Mouse (Mus musculus) left cerebral cortex, postnatal 25 days (tissue): ENCODE data around the gene Gm20683. TPM values are rescaled to one million over a fixed set of nuclear protein-coding genes. Genes with fewer than 3 reads are reported as not detected.

Experiments
- DNase-seq, 2 experiments: peaks; one replicate each; pipeline ENCODE4 v3.0.0; 2022; ENCODE audit warnings: low spot score in 2 of 2, mixed read lengths in 1 of 2
- intact Hi-C: fragments of 180-260 bp; cut with DNase I; formaldehyde crosslinking; loops from one replicate; pipeline ENCODE4 v1.15.1; 2025
- total RNA-seq, 2 experiments: library from RNA; stranded (reverse); gene quantifications; 2 replicates each; pipeline ENCODE4 v1.2.3; 2021

Gene Gm20683
- total RNA-seq, result 10 to 100 TPM; 23.0 to 25.2 TPM

- DNase-seq, result no peak
- intact Hi-C loops, result no loop called here
Observed at GRCm38 (mm10) chr17:25841117-25841880, at the start of gene Gm20683. Gene Gm20683 (minus strand): TSS chr17:25841763.

DNA sequence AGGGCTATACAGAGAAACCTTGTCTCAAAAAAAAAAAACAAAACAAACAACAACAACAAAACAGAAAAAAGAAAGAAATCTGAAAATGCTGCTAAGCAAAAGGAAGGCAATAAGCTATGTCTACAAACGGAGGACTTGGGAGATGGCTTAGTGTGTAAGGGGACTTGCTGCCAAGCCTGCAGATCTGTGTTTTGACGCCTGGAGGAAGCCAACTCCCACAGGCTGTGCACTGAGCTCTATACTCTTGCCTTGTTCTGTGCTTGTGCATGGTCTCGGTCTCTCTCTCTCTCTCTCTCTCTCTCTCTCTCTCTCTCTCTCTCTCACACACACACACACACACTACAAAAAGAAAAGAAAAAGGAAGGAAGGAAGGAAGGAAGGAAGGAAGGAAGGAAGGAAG, 47.3 kb upstream of the Gm20683 start:
- intact Hi-C loops, result no loop called here
- peak; percentile 23 to 77 for DNase-seq

- DNase-seq, result no peak
- intact Hi-C loops, result no loop called here
Observed at GRCm38 (mm10) chr17:25887467-25887866, 45.9 kb upstream of the Gm20683 start.

- no peak for DNase-seq
- intact Hi-C loops, result no loop called here
Observed at GRCm38 (mm10) chr17:25886806-25887205, 45.2 kb upstream of the Gm20683 start.

DNA sequence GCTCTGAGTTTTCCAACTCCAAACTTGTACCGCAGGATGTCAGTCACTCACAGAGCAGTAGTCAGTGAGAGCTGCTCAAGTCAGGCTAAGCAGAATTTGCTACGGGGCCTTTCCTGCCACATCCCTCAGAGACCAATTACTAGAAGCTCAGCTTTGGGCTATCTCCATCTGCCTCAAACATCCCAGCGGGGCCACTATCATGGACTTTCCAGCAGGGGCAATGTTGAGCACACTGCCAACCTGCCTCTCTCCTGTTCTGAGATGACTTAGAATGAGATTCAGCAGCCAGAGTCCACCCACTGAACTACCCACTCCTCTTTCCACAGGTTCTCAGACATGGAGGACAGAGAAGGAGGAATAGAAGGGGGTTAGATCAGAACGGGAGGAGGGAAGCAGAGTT, 44.1 kb upstream of the Gm20683 start:
- DNase-seq, result peak; percentile 29 to 64
- intact Hi-C loops, result no loop called here

DNA sequence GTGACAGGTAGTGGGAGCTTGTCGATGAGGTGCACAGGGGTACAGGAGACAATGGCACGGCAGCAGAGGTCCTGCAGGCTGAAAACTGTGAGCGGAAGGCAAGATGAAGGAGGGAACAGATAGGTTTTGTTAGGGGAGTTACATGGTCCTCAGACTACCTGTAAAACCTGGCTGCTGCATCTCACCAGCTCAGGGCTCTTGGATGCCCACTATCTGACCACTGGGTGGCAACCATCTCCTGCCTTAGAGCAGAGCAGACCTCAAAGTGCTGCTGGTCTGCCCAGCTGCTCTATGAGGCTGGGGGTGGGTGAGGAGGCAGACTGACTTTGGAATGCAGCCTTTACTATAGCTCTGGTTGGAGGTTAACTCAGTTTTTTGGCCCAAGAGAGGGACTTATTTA, 42.3 kb upstream of the Gm20683 start:
- DNase-seq, result no peak
- intact Hi-C loops, result no loop called here

DNA sequence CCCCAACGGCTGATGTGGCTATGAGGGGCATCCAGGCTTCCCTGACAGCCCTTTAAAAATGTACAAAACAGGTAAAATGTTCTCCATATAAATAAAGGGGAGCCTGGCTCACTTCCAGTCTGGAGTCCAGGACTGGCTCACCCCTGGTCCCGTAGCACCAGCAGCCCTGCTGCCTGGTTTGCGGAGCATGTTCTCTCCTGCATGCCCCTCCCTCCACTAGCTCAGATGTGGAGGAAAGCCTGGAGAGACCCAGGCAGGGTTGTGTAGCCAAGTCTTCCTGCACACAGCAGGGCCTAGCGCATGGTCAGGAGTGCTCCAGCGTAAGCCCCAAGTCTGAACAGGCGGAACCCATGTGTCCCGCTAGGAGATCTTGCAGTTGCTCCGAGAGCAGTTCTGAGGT, 41.7 kb upstream of the Gm20683 start:
- no peak for DNase-seq
- intact Hi-C loops, result no loop called here

GRCm38 (mm10) chr17:25882306-25882705, 40.7 kb upstream of the Gm20683 start:
- DNase-seq, result no peak
- intact Hi-C loops, result no loop called here

DNA sequence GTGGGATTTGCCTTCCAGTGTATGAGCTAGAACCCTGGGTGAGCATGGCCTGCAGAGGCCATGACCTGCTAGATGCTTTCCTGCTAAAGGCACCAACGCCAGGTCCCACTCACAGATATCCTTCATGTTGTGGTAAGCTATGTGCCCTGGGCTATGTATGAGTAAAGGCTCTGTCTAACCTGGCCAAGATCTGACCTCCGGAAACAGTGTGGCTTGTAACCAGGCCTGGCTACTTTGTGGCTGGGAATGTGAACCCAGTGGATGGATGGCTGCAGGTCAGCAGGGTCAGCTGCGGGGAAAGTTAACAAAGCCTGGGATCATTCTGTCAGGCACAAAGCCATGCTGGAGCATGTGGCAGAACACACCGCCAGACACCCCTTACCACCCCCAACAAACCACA, 40.1 kb upstream of the Gm20683 start:
- no peak for DNase-seq
- intact Hi-C loops, result no loop called here

GRCm38 (mm10) chr17:25880913-25881641, 39.5 kb upstream of the Gm20683 start:
- intact Hi-C loops, result no loop called here
- DNase-seq, result no peak

DNA sequence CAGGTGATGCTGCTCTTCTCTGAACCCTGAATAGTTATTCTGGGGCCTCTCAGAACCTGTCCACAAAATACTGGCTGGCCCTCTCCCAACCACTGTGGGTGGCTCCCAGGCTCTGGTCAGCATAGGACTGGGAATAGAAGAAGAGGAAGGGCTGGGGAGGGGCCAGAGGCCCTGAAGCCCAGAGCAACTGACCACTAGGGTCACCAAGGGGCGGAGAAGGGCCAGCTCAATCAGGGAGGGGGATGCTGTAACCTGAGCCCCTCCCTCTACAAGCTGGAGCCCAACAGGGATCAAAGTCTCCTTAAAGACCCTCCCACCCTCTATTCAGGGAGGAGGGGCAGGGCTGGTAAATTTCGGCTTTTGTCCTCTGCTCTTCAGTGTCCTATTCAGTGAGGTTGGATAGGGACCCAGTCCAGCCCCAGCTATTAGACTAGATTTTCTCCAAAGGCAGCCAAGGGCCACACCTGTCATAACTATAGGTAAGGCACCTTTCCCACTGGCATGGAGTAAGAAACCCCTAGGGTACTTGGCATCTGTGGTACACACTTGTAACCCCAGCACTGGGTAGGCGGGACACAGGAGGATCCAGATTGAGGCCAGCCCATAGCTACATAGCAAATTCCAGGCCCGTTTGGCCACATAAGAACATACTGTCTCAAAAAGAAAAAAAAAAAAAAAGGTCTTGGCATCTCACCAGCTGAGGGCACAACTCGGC, 38.8 kb upstream of the Gm20683 start, which contains the start of gene Wfikkn1:
Gene Wfikkn1 (minus strand): TSS at position 663 of the 715 bp plus-strand sequence.
- intact Hi-C loops, result no loop called here
- DNase-seq, result no peak

DNA sequence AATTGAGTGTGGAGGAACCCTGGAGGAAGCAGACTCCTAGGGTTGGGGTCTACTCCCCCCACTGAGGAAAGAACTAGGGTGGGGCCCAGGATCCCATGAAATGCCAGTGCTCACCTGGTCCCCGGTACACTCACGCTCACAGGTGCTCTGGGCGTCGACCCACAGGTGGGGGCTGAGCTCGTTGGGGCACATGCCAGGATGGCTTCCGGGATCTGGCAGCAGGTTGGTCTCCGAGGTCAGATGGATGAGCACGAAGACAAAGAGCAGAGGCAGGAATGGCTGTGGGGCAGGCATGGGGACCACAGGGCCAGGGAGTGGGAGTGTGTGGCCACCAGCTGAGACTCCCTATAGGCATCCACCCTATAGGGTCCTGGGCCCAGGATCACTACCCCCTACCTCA, 38.2 kb upstream of the Gm20683 start:
- DNase-seq, result no peak
- intact Hi-C loops, result no loop called here

DNA sequence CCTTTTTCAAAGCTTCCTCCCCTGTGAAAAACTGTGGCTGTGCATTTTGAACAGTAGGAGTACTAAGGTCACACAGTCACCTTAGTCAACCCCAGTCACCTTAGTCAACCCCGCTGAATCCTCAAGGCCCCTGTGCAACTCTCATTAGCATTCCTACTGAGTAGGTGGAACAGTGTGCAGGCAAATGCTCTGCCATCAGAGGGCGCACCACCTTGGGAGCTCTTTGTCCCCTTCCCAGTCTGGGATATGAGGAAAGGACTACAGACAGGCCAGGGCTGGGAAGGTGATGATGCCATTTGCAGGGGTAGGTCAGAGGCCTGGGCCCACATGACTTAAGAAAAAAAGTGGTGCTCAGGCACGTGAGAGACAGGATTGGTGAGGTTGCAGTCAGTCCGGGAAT, 37.7 kb upstream of the Gm20683 start:
- peak in 1 of 2 experiments; percentile 50 for DNase-seq
- intact Hi-C loops, result no loop called here

DNA sequence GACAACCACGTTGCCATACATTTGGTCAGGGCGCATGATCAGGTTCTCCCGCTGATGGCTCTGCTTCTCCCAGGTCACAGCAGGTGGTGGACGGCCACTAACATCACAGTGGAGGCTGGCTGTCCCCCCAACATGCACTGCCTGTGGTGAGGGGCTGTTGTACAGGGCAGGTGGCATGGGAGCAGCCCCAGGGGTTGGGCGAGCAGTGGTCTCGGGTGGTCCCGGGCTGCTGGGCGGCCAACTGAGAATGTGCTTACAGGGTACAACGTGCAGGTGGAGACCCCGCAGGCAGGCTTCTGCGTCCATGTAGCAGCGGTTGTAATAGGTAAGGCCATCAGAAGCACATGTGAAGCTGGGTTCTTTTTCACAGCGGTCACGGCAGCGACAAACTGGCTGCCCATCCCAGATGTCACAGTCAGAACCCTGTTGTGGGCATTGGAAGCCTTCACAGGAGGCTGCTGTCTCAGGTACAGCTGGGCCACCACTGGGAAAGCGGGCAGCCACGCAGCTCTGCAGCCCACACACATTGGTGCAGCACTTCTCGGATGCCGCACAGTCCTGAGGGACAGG, 37.1 kb upstream of the Gm20683 start:
- no peak for DNase-seq
- intact Hi-C loops, result no loop called here

- intact Hi-C loops, result no loop called here
- DNase-seq, result no peak
Observed at GRCm38 (mm10) chr17:25877741-25878610, 36.4 kb upstream of the Gm20683 start.

GRCm38 (mm10) chr17:25877025-25877424, 35.5 kb upstream of the Gm20683 start:
- intact Hi-C loops, result no loop called here
- no peak for DNase-seq

DNA sequence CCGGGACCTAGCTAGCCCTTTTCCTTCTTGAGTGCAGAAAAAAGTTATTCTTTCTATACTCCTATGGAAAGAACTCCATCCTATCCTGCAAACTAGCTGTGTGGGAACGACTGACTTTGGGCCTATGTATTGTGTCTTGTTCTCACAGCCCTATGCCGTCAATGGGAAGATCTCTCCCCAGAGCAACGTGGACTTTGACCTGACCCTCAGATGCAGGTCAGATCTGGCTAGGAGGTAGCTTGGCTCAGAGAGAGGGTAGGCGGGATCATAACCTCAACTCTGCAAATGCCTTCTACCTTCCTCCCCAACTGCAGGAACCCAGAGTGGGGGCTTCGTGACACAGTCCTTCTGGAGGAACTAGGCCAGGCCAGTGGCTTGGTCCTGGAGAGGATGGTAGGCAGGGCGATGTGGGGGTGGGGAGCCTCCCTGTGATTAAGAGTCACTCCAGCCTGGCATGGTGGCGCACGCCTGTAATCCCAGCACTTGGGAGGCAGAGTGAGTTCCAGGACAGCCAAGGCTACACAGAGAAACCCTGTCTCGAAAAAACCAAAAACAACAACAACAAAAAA, 34.9 kb upstream of the Gm20683 start:
- DNase-seq, result no peak
- intact Hi-C loops, result no loop called here

GRCm38 (mm10) chr17:25875171-25876136, 33.9 kb upstream of the Gm20683 start:
- intact Hi-C loops, result no loop called here
- DNase-seq, result peak; percentile 91 to 95
